27 mouse cellular contexts compared by ENCODE assay signal in the genomic region with DNA sequence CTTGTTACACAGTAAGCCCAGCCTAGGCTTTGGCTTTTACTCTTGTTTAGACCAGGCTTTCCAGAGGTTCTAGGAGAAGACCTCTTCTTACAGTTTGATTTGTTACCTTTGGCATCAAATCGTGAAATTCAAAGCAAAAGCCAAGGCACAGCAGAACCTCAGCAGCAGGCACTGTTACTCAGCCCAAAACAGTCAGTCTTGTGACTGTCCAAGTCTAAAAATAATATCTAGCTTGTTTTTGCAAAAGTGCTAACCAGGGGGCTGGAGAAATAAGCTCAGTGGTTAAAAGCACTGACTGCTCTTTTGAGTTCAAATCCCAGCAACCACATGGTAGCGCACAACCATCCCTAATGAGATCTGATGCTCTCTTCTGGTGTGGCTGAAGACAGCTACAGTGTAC. TPM values are rescaled to one million over a fixed set of nuclear protein-coding genes. Genes with fewer than 3 reads are reported as not detected.
DNase-seq lines count a peak whose midpoint lies in the region; ATAC-seq and TF ChIP-seq lines count a peak whose summit lies in the region.
"Had no signal": no experiment of that assay in that cellular context is flagged by ENCODE, and none has a peak within 500 bp of the region (broad histone marks: within the 10 kb centered on the region; RNA-seq: fewer than 3 reads in every experiment).

No protein-coding gene starts in this region.

- H3K4me1 ChIP-seq in kidney, postnatal 0 days (replicated peaks; ENCODE audit: insufficient read depth, low read length), result no peaks in the 10 kb centered on the region
- no peaks in the 10 kb centered on the region for H3K4me1 ChIP-seq in midbrain, embryonic 11.5 days (ENCODE audit: control insufficient read depth, insufficient read depth, low read length)
- no peaks in the 10 kb centered on the region for H3K4me1 ChIP-seq in midbrain, embryonic 15.5 days
- H3K4me1 ChIP-seq: embryonic facial prominence, embryonic 12.5 days; forebrain, embryonic 13.5 days; heart, embryonic 12.5 days; hindbrain, embryonic 10.5 days; intestine, embryonic 15.5 days; kidney, embryonic 15.5 days; limb, embryonic 12.5 days; midbrain, embryonic 12.5 days had no signal

- no peak overlapping the region for H3K27ac ChIP-seq in kidney, postnatal 0 days
- no peak overlapping the region for H3K27ac ChIP-seq in midbrain, embryonic 11.5 days (ENCODE audit: low read depth, low read length)
- H3K27ac ChIP-seq in midbrain, embryonic 15.5 days, result no peak overlapping the region
- H3K27ac ChIP-seq: embryonic facial prominence, embryonic 12.5 days; forebrain, embryonic 13.5 days; hindbrain, embryonic 10.5 days; intestine, embryonic 15.5 days; limb, embryonic 12.5 days; midbrain, embryonic 12.5 days had no signal

- no peaks in the 10 kb centered on the region for H3K9me3 ChIP-seq in kidney, postnatal 0 days (replicated peaks; ENCODE audit: low read length)
- H3K9me3 ChIP-seq in midbrain, embryonic 11.5 days (ENCODE audit: control insufficient read depth, low read length), result no peaks in the 10 kb centered on the region
- no peaks in the 10 kb centered on the region for H3K9me3 ChIP-seq in midbrain, embryonic 15.5 days
- H3K9me3 ChIP-seq: embryonic facial prominence, embryonic 12.5 days; forebrain, embryonic 13.5 days; heart, embryonic 12.5 days; hindbrain, embryonic 10.5 days; intestine, embryonic 15.5 days; kidney, embryonic 15.5 days; limb, embryonic 12.5 days; midbrain, embryonic 12.5 days had no signal

- no peak overlapping the region for H3K4me3 ChIP-seq in kidney, postnatal 0 days (replicated peaks; ENCODE audit: low read depth, low read length)
- H3K4me3 ChIP-seq in midbrain, embryonic 11.5 days (ENCODE audit: low read depth, low read length), result no peak overlapping the region
- H3K4me3 ChIP-seq in midbrain, embryonic 15.5 days, result no peak overlapping the region
- H3K4me3 ChIP-seq: embryonic facial prominence, embryonic 12.5 days; erythroblast, embryonic 14.5 days; forebrain, embryonic 13.5 days; heart, embryonic 12.5 days; hindbrain, embryonic 10.5 days; intestine, embryonic 15.5 days; kidney, embryonic 15.5 days; limb, embryonic 12.5 days; midbrain, embryonic 12.5 days had no signal

- no peak for TF ChIP-seq CTCF in kidney, postnatal 0 days (IDR thresholded peaks at IDR 0.05; ENCODE audit: low read depth)

- no peaks in the 10 kb centered on the region for H3K27me3 ChIP-seq in kidney, postnatal 0 days (ENCODE audit: insufficient read depth, low read length)
- H3K27me3 ChIP-seq in midbrain, embryonic 11.5 days (ENCODE audit: control insufficient read depth, insufficient read depth, low read length), result no peaks in the 10 kb centered on the region
- H3K27me3 ChIP-seq in midbrain, embryonic 15.5 days (replicated peaks), result no peaks in the 10 kb centered on the region
- H3K27me3 ChIP-seq: embryonic facial prominence, embryonic 12.5 days; forebrain, embryonic 13.5 days; heart, embryonic 12.5 days; intestine, embryonic 15.5 days; kidney, embryonic 15.5 days; limb, embryonic 12.5 days; midbrain, embryonic 12.5 days had no signal

- H3K9ac ChIP-seq in kidney, postnatal 0 days (ENCODE audit: low read depth, low read length), result no peak overlapping the region
- no peak overlapping the region for H3K9ac ChIP-seq in midbrain, embryonic 11.5 days (ENCODE audit: low read length)
- no peak overlapping the region for H3K9ac ChIP-seq in midbrain, embryonic 15.5 days
- H3K9ac ChIP-seq: embryonic facial prominence, embryonic 12.5 days; forebrain, embryonic 13.5 days; heart, embryonic 12.5 days; intestine, embryonic 15.5 days; kidney, embryonic 15.5 days; limb, embryonic 12.5 days; midbrain, embryonic 12.5 days had no signal

- 72% methylated on average over 2 of the region's 2 CpGs for WGBS in kidney, postnatal 0 days
- WGBS in midbrain, embryonic 11.5 days, result 93% methylated on average over 2 of the region's 2 CpGs
- 92% methylated on average over 2 of the region's 2 CpGs for WGBS in midbrain, embryonic 15.5 days

- peaks cover 65% of the 10 kb centered on the region for H3K36me3 ChIP-seq in kidney, postnatal 0 days (ENCODE audit: insufficient read depth, low read length)
- peaks cover 23% of the 10 kb centered on the region for H3K36me3 ChIP-seq in midbrain, embryonic 11.5 days (ENCODE audit: control insufficient read depth, insufficient read depth, low read length)
- H3K36me3 ChIP-seq in midbrain, embryonic 15.5 days (replicated peaks), result peaks cover 75% of the 10 kb centered on the region

- 0 out of 2 replicates have a peak, but pooled peaks have one; percentile 61 for ATAC-seq in frontal cortex, adult (ENCODE audit: low TSS enrichment)
- no peak for ATAC-seq in kidney, postnatal 0 days (replicated peaks; ENCODE audit: low FRiP score, low read depth)
- no peak for ATAC-seq in midbrain, embryonic 11.5 days (ENCODE audit: low FRiP score)
- no peak for ATAC-seq in midbrain, embryonic 15.5 days (replicated peaks)
- ATAC-seq: forebrain, embryonic 13.5 days; hindbrain, embryonic 16.5 days; intestine, embryonic 15.5 days had no signal

- H3K4me2 ChIP-seq in kidney, postnatal 0 days (ENCODE audit: low read length), result no peak overlapping the region
- no peak overlapping the region for H3K4me2 ChIP-seq in midbrain, embryonic 11.5 days
- no peak overlapping the region for H3K4me2 ChIP-seq in midbrain, embryonic 15.5 days
- H3K4me2 ChIP-seq: embryonic facial prominence, embryonic 12.5 days; forebrain, embryonic 13.5 days; heart, embryonic 12.5 days; intestine, embryonic 15.5 days; kidney, embryonic 15.5 days; limb, embryonic 12.5 days; liver, embryonic 11.5 days; midbrain, embryonic 12.5 days had no signal

- DNase-seq in frontal cortex, postnatal 36 days (ENCODE audit: low spot score in 2 of 2), result no peak
- peak; percentile 22 for DNase-seq in kidney, postnatal 0 days (ENCODE audit: low spot score)
- DNase-seq in kidney, adult 11 months, result no peak
- peak; percentile 8 for DNase-seq in midbrain, embryonic 11.5 days (ENCODE audit: low spot score, missing footprints)
- DNase-seq in skeletal muscle tissue, adult 2 months (ENCODE audit: low read depth, low spot score), result peak; percentile 26
- no peak for DNase-seq in cerebellum, postnatal 36 days
- DNase-seq: adrenal gland, postnatal 25 days; cerebellum, adult 11-12 months; cerebellum, postnatal 14 days; gastrocnemius, postnatal 25 days; heart, postnatal 10 days; right cerebral cortex, postnatal 25 days; thymus, adult 18-20 months; thymus, postnatal 36 days had no signal

RNA-seq across cellular contexts. Expression of a gene that starts 37.9 kb away (rescaled TPM):
- polyA plus RNA-seq in kidney, postnatal 0 days (2015; fragmentation: Nextera tagmentation; extraction: Ambion mirVana), result 12.3 and 13.9 TPM in 2 replicates
- polyA plus RNA-seq in midbrain, embryonic 11.5 days (2014; fragmentation: Nextera tagmentation; extraction: Ambion mirVana), result 27.3 and 28.1 TPM in 2 replicates
- polyA plus RNA-seq in midbrain, embryonic 15.5 days (2015; fragmentation: Nextera tagmentation; extraction: Ambion mirVana), result 39.5 and 42.5 TPM in 2 replicates

Comparison
In these comparisons a context has a peak if more than half of its experiments do, and no peak if none do; other contexts are left out.
1. DNase-seq: peak in kidney, postnatal 0 days (single experiment), midbrain, embryonic 11.5 days (single experiment) and skeletal muscle tissue, adult 2 months (single experiment); none in frontal cortex, postnatal 36 days (0 of 2), kidney, adult 11 months (single experiment) and cerebellum, postnatal 36 days (0 of 2).